Mouse (Mus musculus): ENCODE data around the gene Cdc42se1. TPM values are rescaled to one million over a fixed set of nuclear protein-coding genes. Genes with fewer than 3 reads are reported as not detected.

Cdc42se1 gene
- total RNA-seq, 2 experiments from 2014 or later: 64.4 to 68.0 TPM

DNA sequence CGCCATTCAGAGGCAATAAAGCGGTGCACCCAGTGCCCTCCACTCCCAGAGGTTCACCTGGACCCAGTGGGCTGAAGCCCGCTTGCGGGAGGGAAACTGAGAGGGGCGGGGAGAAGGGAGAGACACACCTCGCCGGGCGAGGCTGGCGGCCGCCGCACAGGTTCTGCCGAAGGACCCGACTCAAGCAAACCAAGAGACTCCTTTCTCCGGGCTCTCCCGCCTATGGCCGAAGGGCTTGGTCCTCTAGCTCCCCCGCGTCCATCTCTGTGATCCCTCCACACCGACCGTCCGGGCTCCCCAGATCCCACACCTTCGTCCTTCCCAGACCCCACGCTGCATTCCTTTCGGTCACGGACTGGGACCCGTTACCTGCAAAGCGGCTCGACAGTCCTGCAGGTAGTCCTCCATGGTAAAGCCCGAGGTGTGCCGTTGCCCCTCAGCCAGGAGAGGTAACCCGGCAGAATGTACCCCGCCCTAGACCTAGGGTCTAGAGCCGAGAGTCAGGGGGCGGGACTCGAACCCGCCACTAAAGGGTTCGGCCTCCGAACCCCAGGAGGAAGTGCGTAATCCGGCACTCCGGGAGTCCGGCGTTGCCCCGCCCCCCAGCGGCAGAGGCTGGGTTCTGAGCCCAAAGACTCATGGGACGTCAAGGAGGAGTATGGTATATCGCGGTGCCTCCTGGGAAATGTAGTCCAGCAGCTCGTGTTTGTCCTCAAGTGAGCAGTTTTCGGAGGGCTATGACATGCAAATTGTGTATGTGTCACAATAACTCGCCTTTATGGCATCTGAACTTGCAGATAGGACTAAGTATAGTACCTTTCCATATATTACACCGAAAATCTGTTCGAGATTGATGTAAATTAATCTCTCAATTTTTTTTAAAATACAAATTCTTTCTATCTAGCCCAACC is 52.9 kb downstream of the Cdc42se1 start, which contains the start of the genes Mindy1 and Prune1:
Gene Mindy1 (plus strand): TSS at position 130 of the 911 bp plus-strand sequence.
Gene Prune1 (minus strand): TSS at position 861 of the 911 bp plus-strand sequence.
- intact Hi-C loops (cut with DNase I): loop anchor here (2.0 kb wide), 1 partner anchor 53 kb away; the partner anchor contains the start of gene Cdc42se1
- peak; percentile 98 for DNase-seq (ENCODE audit: low spot score in 2 of 2)

DNA sequence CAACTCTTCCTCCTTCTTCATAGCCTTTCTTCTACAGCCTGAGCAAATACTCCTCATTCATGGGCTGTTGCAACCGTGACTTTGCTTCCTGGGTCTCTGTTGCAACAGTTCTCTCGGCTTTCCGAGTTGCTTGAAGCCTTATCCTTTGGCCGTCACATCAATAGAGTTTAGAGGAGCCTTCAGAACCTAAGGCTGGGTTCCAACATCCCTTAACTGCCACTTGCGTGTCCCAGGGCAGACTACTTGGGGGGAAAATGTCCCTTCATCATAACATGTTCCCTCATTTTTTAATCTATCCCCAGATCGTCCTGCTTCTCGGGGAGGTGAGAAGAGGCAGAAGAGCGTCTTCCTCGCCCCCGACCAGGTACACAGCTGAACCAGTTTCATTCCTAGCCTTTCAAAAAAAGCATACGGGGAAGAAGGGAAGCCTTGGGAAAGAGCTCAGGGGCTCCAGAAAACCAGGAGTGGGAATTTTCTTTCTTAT is 53.9 kb downstream of the Cdc42se1 start:
- peak in 1 of 2 experiments; percentile 38 for DNase-seq (ENCODE audit: low spot score in 2 of 2)

DNA sequence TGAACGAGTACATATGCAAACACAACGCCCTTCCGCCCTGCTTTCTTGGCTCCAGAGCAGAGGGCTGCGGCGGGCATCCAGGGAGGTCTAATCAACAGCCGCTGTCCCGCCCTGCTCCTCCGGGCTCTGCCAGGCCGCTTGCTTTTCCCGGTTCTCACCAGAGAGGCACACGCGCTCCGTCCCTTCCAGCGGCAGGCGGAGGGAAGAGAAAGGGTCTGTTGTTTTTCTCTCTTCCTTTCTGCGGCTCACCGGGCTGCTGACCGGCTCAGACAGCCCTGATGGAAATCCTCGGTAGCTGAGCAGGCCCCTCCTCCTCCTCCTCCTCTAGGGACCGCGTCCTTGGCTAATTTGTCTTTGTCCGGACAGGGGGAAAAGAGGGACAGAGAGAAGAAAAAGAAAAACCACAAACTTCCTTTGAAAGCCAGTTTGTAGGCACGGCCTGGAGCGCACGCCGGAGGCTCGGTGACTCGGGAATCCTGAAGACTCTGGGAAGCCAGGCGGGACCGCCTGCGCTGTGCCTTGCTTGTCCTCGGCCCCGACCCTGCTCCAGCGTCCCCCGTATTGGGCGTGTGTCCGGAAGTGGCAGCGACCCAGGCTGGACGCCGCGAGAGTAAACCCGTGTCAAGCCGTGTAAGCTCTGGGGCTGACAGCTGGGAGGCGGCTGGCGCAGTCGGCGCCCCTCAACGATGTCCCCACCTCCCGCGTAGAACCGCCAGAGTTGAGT is 54.5 kb downstream of the Cdc42se1 start:
- DNase-seq (ENCODE audit: low spot score in 2 of 2): peak; percentile 75
- intact Hi-C loops (cut with DNase I): loop anchor here (2.0 kb wide), 1 partner anchor 54 kb away; the partner anchor contains the start of gene Cdc42se1

More for the DNA sequence above, 53.9 kb downstream of the Cdc42se1 start:
- intact Hi-C loops (cut with DNase I): loop anchor here (2.0 kb wide), 1 partner anchor 54 kb away; the partner anchor contains the start of gene Cdc42se1

DNA sequence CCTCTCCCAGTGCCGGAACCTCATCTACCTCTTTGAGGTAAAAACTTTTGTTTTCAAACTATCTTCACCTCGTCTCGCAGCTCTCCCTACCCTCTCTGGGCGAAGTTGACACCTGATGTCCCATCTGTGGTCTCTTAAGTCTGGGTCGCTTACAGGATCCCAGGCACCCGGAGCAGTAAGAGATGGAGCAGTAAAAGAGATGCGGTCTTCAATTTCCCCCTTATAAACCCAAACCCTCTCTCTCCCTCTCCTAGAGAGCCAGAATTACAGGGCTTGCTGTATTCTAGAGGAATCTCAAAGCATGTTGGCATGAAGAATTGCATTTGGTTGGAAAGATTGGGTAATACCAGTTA is 55.0 kb downstream of the Cdc42se1 start:
- no peak for DNase-seq (ENCODE audit: low spot score in 2 of 2)
- intact Hi-C loops (cut with DNase I): loop anchor here (2.0 kb wide), 1 partner anchor 55 kb away; the partner anchor contains the start of gene Cdc42se1

DNA sequence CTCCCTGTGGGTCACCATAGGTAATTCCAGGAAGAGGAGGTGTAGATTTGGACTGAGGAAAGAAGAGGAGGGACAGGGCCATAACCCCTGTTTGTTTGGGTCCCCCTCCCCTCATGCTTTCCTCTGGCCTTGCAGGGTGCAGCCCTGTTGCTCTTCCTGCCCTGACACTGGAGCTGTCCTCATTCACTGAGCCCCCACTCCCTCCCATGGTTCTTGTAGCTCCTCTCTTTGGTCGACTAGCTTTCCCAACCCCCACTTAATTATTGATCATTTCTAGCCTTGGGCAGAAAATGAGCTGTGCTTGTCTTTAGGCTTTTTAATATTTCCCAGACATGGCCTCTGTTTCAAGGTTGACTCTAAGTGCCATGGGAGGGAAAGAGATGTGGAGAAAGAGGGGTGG is 55.5 kb downstream of the Cdc42se1 start:
- DNase-seq (ENCODE audit: low spot score in 2 of 2): no peak
- intact Hi-C loops (cut with DNase I): no loop called here

DNA sequence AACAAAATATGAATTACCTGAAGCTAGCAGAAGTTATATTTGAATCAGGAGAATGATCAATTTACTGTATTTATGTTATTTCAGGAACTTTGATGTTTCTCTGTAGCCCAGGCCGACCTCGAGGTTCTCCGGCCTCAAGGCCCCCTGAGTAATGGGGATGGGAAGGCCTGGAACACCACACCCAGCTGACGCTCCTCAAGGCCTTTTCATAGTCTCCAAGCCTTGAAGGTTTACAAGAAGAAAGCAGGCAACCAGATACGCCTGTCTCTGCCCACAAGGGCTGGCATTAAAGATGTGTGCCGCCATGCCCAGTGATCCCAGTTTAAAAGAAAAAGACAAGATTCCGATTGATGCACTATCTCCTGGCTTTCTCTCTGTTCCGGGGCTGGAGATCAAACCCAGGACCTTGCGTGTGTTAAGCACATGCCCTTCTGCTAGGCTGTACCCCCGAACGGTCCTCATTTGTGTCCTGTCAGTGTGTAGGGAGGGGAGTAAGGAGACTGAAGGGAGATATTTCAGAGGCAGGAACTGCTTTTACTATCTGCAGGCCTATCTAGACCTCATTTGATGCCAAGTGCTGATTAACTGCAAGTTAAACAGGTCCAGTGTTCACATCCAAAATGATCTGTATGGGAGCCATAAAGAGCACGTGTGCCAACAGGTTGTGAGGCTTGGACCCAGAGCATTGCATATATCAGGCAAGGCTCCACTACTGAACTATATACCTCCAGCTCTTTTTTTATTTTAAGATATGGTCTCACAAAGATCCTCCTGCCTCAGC is 56.2 kb downstream of the Cdc42se1 start:
- intact Hi-C loops (cut with DNase I): no loop called here
- DNase-seq (ENCODE audit: low spot score in 2 of 2): no peak

DNA sequence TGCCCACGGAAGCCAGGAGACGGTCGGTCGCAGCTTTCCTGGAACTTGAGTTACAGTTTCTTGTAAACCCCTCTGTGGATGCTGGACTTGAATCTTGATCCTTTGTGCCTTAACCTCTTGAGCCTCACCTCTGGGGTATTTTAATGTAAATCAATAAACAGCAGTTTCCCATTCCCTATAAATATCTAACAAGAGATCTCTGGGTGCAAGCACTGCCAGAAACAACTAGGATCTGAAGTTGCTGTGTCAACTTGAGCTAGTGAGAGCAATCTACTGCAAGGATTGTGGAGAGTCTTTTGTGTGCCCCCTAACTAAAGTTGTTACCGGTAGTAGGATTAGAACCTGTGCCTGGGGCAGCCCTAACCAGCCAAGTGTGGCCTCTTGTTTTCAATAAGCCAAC is 56.9 kb downstream of the Cdc42se1 start:
- DNase-seq (ENCODE audit: low spot score in 2 of 2): no peak
- intact Hi-C loops (cut with DNase I): no loop called here

Other genes with a start within 250 kb of the Cdc42se1 start
- 10 to 100 TPM; 24.0 to 26.1 TPM for gene Zfp687, start 213.3 kb upstream of the Cdc42se1 start, total RNA-seq (2021)
- gene Psmd4, start 186.1 kb upstream of the Cdc42se1 start, total RNA-seq (2021): 100 to 1,000 TPM; 143 to 149 TPM
- gene Pip5k1a, start 121.8 kb upstream of the Cdc42se1 start, total RNA-seq (2021): 10 to 100 TPM; 51.7 to 56.3 TPM
- gene Vps72, start 117.7 kb upstream of the Cdc42se1 start, total RNA-seq (2021): 10 to 100 TPM; 39.7 to 46.7 TPM
- under 1 TPM in 1 of 2 experiments, not detected in 1; 0.88 TPM for gene Tmod4, start 104.3 kb upstream of the Cdc42se1 start, total RNA-seq (2021)
- gene Scnm1, start 94.7 kb upstream of the Cdc42se1 start, total RNA-seq (2021): 10 to 100 TPM; 46.1 to 46.4 TPM
- gene Lysmd1, start 94.6 kb upstream of the Cdc42se1 start, total RNA-seq (2021): 10 to 100 TPM; 16.3 to 18.4 TPM
- 1 to 10 TPM; 2.5 TPM for gene Tnfaip8l2, start 86.4 kb upstream of the Cdc42se1 start, total RNA-seq (2021)
- 10 to 100 TPM; 20.2 to 21.0 TPM for gene Sema6c, start 68.3 kb upstream of the Cdc42se1 start, total RNA-seq (2021)
- gene Gabpb2, start 10.8 kb upstream of the Cdc42se1 start, total RNA-seq (2021): 10 to 100 TPM in 1 of 2 experiments, 1 to 10 TPM in 1; 6.3 to 13.4 TPM
- gene Mllt11, start 3.4 kb downstream of the Cdc42se1 start, total RNA-seq (2021): 100 to 1,000 TPM; 292 to 336 TPM
- gene Gm128, start 12.9 kb downstream of the Cdc42se1 start, total RNA-seq (2021): under 1 TPM; 0.20 to 0.27 TPM
- gene Bnipl, start 22.5 kb downstream of the Cdc42se1 start, total RNA-seq (2021): under 1 TPM; 0.39 to 0.86 TPM
- gene Mindy1, start 52.6 kb downstream of the Cdc42se1 start, total RNA-seq (2021): 10 to 100 TPM; 21.6 to 22.9 TPM
- 10 to 100 TPM; 24.9 to 27.0 TPM for gene Prune1, start 53.3 kb downstream of the Cdc42se1 start, total RNA-seq (2021)
- gene Anxa9, start 78.4 kb downstream of the Cdc42se1 start, total RNA-seq (2021): 1 to 10 TPM; 1.1 TPM
- 10 to 100 TPM; 49.2 to 53.5 TPM for gene Cers2, start 86.1 kb downstream of the Cdc42se1 start, total RNA-seq (2021)
- gene Setdb1, start 128.5 kb downstream of the Cdc42se1 start, total RNA-seq (2021): 10 to 100 TPM; 29.4 to 40.0 TPM
- not detected for gene 4930558C23Rik, start 174.1 kb downstream of the Cdc42se1 start, total RNA-seq (2021)
- 10 to 100 TPM; 27.4 to 46.1 TPM for gene Arnt, start 205.7 kb downstream of the Cdc42se1 start, total RNA-seq (2021)